Mouse (Mus musculus) liver, embryonic 13.5 days (tissue): ENCODE results near the gene Rell1. TPM values are rescaled to one million over a fixed set of nuclear protein-coding genes. Genes with fewer than 3 reads are reported as not detected.
A peak's percentile ranks its signal among the peaks of the same experiment; 100 is the strongest.

Source experiments
- ATAC-seq: fragments of 200-750 bp; cut with Nextera tagmentation; 2 replicates; pipeline ENCODE4 v1.8.0; 2017; ENCODE audit warnings: low read depth, mild to moderate bottlenecking, moderate number of reproducible peaks, moderate library complexity
- DNase-seq: peaks from one replicate; pipeline ENCODE4 v3.0.0; 2022
- H3K27ac ChIP-seq: fragments of 300-500 bp; sonication (generic); 2 replicates; pipeline ENCODE4 v1.5.1; 2015; ENCODE audit warnings: moderate library complexity, mild to moderate bottlenecking, inconsistent platforms
- H3K27me3 ChIP-seq: fragments of 300-500 bp; sonication (generic); 2 replicates; pipeline ENCODE4 v1.6.1; 2015; ENCODE audit warnings: mild to moderate bottlenecking, inconsistent platforms
- H3K36me3 ChIP-seq: fragments of 300-500 bp; sonication (generic); 2 replicates; pipeline ENCODE4 v1.6.1; 2015; ENCODE audit warnings: mild to moderate bottlenecking, inconsistent platforms
- H3K4me1 ChIP-seq: fragments of 300-500 bp; sonication (generic); replicated peaks from 2 replicates; pipeline ENCODE4 v1.6.1; 2015; ENCODE audit warnings: inconsistent platforms
- H3K4me2 ChIP-seq: fragments of 300-500 bp; sonication (generic); 2 replicates; pipeline ENCODE4 v1.6.1; 2015; ENCODE audit warnings: inconsistent platforms, mild to moderate bottlenecking, moderate library complexity
- H3K4me3 ChIP-seq: fragments of 300-500 bp; sonication (generic); replicated peaks from 2 replicates; pipeline ENCODE4 v1.5.1; 2015; ENCODE audit warnings: mild to moderate bottlenecking, inconsistent platforms
- H3K9ac ChIP-seq: fragments of 300-500 bp; sonication (generic); 2 replicates; pipeline ENCODE4 v1.6.1; 2015; ENCODE audit warnings: mild to moderate bottlenecking, inconsistent platforms
- H3K9me3 ChIP-seq: fragments of 300-500 bp; sonication (generic); replicated peaks from 2 replicates; pipeline ENCODE4 v1.6.1; 2016; ENCODE audit warnings: inconsistent platforms
- WGBS: fragments of 180-500 bp; shearing (Covaris S2); methylation state at CpG from one replicate; pipeline ENCODE4 v1.1.7; 2015; ENCODE audit not compliant: insufficient replicate concordance; 5-methylcytosine and 5-hydroxymethylcytosine counted together
- polyA plus RNA-seq: library from polyadenylated mRNA; unstranded; fragments of >200 nt; fragmentation: Nextera tagmentation; extraction: Ambion mirVana; gene quantifications from 2 replicates; pipeline ENCODE4 v1.2.1, GENCODE M21; 2015

Rell1 gene
- 7.0 and 9.1 TPM in 2 replicates for polyA plus RNA-seq

DNA sequence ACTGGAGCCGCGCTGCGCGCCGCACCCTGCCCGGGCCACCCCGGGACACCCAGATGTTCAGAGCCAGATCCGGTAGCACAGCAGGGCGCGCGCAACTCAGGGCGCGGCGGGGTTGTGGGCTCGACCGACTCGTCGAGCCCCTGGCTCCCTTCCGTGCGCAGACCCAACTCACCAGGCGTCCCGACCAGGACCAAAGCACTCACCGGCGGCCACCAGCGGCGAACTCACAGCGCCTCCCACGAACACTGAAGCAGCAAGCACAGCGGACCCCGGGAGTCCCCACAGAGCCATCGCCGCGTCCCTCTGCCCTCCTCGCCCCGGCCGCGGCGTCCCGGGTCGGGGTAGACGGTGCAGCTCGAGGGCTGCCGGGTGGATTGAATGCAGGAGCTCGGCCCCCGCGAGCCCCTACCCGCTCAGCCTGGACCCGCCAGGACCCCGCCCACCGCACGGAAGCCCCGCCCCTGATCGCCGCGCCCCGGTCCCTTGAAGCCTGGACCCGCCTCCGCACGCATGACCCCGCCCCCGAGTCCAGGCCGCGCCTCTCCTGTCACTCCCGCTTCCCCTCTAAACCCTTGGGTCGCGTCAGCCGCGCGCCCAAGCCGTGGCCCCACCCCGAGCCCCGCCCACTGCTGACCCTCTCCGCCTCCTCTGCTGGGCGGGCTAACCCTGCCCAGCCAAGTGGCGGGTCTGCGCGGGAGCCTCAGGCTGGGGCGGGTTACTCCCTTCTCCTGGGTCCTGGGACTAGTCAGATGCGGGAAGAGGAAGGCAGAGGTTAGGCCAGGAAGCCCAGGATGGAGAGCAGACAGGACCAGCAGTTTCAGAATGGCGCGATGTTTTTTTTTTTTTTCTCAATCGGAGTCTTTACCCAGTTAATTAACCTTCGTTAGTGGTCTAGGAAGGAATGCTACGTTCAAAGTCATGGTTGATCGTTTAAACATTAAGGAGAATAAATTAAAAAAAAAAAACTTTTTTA lies at the start of gene Rell1:
Gene Rell1 (minus strand): TSS at position 455 of the 973 bp plus-strand sequence.
- Histone ChIP-seq H3K9ac (peak within 1 kb of the TSS; percentile 80), H3K4me3 (peak within 1 kb of the TSS; percentile 78), H3K4me2 (peak within 1 kb of the TSS; percentile 86), H3K9me3 (no peaks in the 10 kb centered on the region), H3K27ac (peak within 1 kb of the TSS; percentile 69), H3K36me3 (no peaks in the 10 kb centered on the region), H3K27me3 (no peaks in the 10 kb centered on the region), H3K4me1 (peaks cover 39% of the 10 kb centered on the region)
- under 1% methylated on average over 85 of the region's 85 CpGs for whole genome bisulfite sequencing
- ATAC-seq (peak; percentile 95), DNase-seq (peak; percentile 94)

- Histone ChIP-seq H3K4me1 (no peaks in the 10 kb centered on the region), H3K9ac (no peak overlapping the region), H3K4me3 (no peak overlapping the region), H3K27me3 (no peaks in the 10 kb centered on the region), H3K36me3 (no peaks in the 10 kb centered on the region), H3K27ac (no peak overlapping the region), H3K9me3 (no peaks in the 10 kb centered on the region), H3K4me2 (no peak overlapping the region)
- 64% methylated on average over 13 of the region's 13 CpGs for WGBS
- ATAC-seq, result no peak
- no peak for DNase-seq
These were observed 44.1 kb upstream of the Rell1 start for GRCm38 (mm10) chr5:64012596-64013366.

GRCm38 (mm10) chr5:64006548-64006947 lies 37.9 kb upstream of the Rell1 start:
- Histone ChIP-seq H3K9me3 (no peaks in the 10 kb centered on the region), H3K9ac (no peak overlapping the region), H3K36me3 (no peaks in the 10 kb centered on the region), H3K27me3 (no peaks in the 10 kb centered on the region), H3K4me1 (no peaks in the 10 kb centered on the region), H3K4me2 (no peak overlapping the region), H3K4me3 (no peak overlapping the region), H3K27ac (no peak overlapping the region)
- DNase-seq (no peak), ATAC-seq (no peak)
- WGBS, result 68% methylated on average over 4 of the region's 4 CpGs

DNA sequence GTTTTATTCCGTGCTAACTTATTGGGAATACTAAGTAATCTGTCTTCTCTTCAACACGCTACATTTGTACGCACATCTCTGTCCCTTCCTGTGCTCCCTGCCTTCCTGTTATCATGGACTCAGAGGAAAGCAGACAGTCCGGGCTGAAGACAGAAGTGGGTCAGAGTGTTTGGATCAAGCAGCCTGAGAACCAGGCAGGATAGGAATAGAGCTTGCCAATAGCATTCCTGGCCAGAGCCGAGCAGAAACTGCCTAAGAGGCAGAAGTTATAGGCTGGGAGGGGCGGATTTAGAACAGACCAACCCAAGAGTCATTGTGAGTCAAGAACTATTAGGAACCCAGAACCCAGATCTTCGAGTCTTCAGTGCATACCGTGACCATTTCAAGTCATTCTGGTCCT lies 34.6 kb upstream of the Rell1 start:
- Histone ChIP-seq H3K36me3 (no peaks in the 10 kb centered on the region), H3K9me3 (no peaks in the 10 kb centered on the region), H3K27me3 (no peaks in the 10 kb centered on the region), H3K4me1 (no peaks in the 10 kb centered on the region), H3K4me2 (no peak overlapping the region), H3K9ac (no peak overlapping the region), H3K4me3 (no peak overlapping the region), H3K27ac (no peak overlapping the region)
- DNase-seq, result no peak
- WGBS, result 68% methylated on average over 8 of the region's 8 CpGs
- ATAC-seq, result no peak

DNA sequence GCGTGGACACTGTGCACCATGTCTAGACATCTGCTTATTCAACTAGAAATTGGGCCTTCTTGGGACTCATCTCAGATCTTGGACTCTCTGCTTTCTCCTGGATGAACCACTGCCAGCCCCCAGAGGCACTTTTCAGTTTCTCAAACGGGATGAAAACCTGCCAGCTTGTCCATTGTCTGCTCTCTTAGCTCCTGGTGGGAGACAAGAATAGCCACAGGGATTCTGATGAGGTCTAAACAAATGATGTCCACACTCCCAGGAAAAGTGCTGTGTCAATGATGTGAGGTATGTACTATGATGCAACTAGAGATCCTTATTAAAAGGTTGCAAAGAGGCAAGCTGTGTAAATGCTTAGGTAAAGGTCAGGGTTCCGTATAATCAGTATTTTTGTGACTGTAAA lies 25.2 kb upstream of the Rell1 start:
- Histone ChIP-seq H3K27ac (no peak overlapping the region), H3K4me2 (no peak overlapping the region), H3K9me3 (no peaks in the 10 kb centered on the region), H3K4me3 (no peak overlapping the region), H3K4me1 (no peaks in the 10 kb centered on the region), H3K9ac (no peak overlapping the region), H3K36me3 (no peaks in the 10 kb centered on the region), H3K27me3 (no peaks in the 10 kb centered on the region)
- DNase-seq (no peak), ATAC-seq (no peak)
- WGBS, result 57% methylated on average over 3 of the region's 3 CpGs

DNA sequence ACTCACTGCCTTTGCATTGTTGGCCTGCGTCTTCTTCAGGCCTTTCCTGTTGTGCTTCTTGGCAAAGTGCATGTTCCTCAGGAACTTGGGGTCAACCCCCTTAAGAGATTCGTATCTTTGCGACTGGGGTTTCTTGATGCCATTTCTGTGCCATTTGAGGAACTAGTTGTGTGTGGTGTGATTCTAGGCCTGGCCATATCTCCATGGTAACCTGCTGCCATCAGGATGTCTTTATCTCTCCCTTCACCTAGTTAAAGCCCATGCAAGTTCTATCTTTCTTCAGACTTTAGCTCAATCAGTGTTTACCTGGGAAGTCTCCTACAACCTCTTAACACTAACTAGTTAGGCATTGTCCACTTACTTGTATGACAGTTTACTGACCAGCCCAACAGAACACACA lies 22.0 kb upstream of the Rell1 start:
- Histone ChIP-seq H3K4me3 (no peak overlapping the region), H3K36me3 (no peaks in the 10 kb centered on the region), H3K4me2 (no peak overlapping the region), H3K27me3 (no peaks in the 10 kb centered on the region), H3K9ac (no peak overlapping the region), H3K4me1 (no peaks in the 10 kb centered on the region), H3K27ac (no peak overlapping the region), H3K9me3 (no peaks in the 10 kb centered on the region)
- DNase-seq, result no peak
- no peak for ATAC-seq
- 54% methylated on average over 3 of the region's 3 CpGs for WGBS

GRCm38 (mm10) chr5:63986337-63986736 lies 17.6 kb upstream of the Rell1 start:
- H3K27me3 ChIP-seq, result no peaks in the 10 kb centered on the region
- WGBS, result 68% methylated on average over 6 of the region's 6 CpGs
- no peak overlapping the region for H3K27ac ChIP-seq
- DNase-seq (no peak), ATAC-seq (no peak)
- H3K4me1 ChIP-seq, result no peaks in the 10 kb centered on the region
- H3K36me3 ChIP-seq, result no peaks in the 10 kb centered on the region
- H3K9ac ChIP-seq, result no peak overlapping the region
- H3K4me2 ChIP-seq, result no peak overlapping the region
- H3K9me3 ChIP-seq, result no peaks in the 10 kb centered on the region
- H3K4me3 ChIP-seq, result no peak overlapping the region

GRCm38 (mm10) chr5:63982296-63982695 lies 13.6 kb upstream of the Rell1 start:
- H3K4me1 ChIP-seq, result no peaks in the 10 kb centered on the region
- no peaks in the 10 kb centered on the region for H3K9me3 ChIP-seq
- DNase-seq (no peak), ATAC-seq (no peak)
- H3K4me2 ChIP-seq, result no peak overlapping the region
- no peak overlapping the region for H3K4me3 ChIP-seq
- 66% methylated on average over 11 of the region's 11 CpGs for WGBS
- H3K27ac ChIP-seq, result no peak overlapping the region
- H3K9ac ChIP-seq, result no peak overlapping the region
- no peaks in the 10 kb centered on the region for H3K36me3 ChIP-seq
- H3K27me3 ChIP-seq, result no peaks in the 10 kb centered on the region

- no peak overlapping the region for H3K27ac ChIP-seq
- 85% methylated on average over 2 of the region's 2 CpGs for WGBS
- H3K9ac ChIP-seq, result no peak overlapping the region
- H3K36me3 ChIP-seq, result no peaks in the 10 kb centered on the region
- ATAC-seq, result no peak
- H3K4me2 ChIP-seq, result no peak overlapping the region
- peaks cover 40% of the 10 kb centered on the region for H3K4me1 ChIP-seq
- no peaks in the 10 kb centered on the region for H3K27me3 ChIP-seq
- no peak overlapping the region for H3K4me3 ChIP-seq
- no peak for DNase-seq
- no peaks in the 10 kb centered on the region for H3K9me3 ChIP-seq
These were observed 2.3 kb upstream of the Rell1 start for GRCm38 (mm10) chr5:63970991-63971390.

DNA sequence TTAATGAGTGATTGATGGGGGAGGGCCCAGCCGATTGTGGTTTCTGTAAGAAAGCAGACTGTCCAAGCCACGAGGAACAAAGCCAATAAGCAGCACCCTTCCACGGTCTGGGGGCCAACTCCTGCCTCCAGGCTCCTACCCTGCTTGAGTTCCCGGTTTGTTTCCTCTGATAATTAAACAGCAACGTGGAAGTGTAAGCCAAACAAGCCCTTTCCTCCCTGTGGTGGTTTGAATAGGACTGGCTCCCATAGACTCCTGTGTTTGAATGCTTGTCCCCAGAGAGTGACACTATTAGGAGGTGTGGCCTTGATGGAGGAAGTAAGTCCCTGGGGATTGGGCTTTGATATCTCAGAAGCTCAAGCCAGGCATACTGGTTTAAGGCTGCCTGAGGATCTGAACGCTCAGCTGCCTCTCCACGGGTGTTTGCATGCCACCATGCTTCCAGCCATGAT lies 1.6 kb upstream of the Rell1 start:
- no peak overlapping the region for H3K9ac ChIP-seq
- peaks cover 41% of the 10 kb centered on the region for H3K4me1 ChIP-seq
- peak overlapping the region; percentile 23; the same call in 1 of the 2 replicates for H3K4me2 ChIP-seq
- H3K4me3 ChIP-seq, result no peak overlapping the region
- ATAC-seq (no peak), DNase-seq (no peak)
- H3K27ac ChIP-seq, result peak overlapping the region; percentile 53; the same call in 1 of the 2 replicates
- no peaks in the 10 kb centered on the region for H3K27me3 ChIP-seq
- no peaks in the 10 kb centered on the region for H3K36me3 ChIP-seq
- no peaks in the 10 kb centered on the region for H3K9me3 ChIP-seq
- 9% methylated on average over 7 of the region's 7 CpGs for WGBS

GRCm38 (mm10) chr5:63969476-63970112 lies 897 bp upstream of the Rell1 start:
- peak overlapping the region; percentile 62 for H3K9ac ChIP-seq
- DNase-seq (no peak), ATAC-seq (no peak)
- H3K36me3 ChIP-seq, result no peaks in the 10 kb centered on the region
- no peaks in the 10 kb centered on the region for H3K9me3 ChIP-seq
- H3K4me2 ChIP-seq, result peak overlapping the region; percentile 86
- WGBS, result 29% methylated on average over 5 of the region's 5 CpGs
- peak overlapping the region; percentile 78 for H3K4me3 ChIP-seq
- H3K27ac ChIP-seq, result peak overlapping the region; percentile 0; the same call in 1 of the 2 replicates
- peaks cover 41% of the 10 kb centered on the region for H3K4me1 ChIP-seq
- H3K27me3 ChIP-seq, result no peaks in the 10 kb centered on the region
